Mouse (Mus musculus): ENCODE data around the gene Wdr35. TPM values are rescaled to one million over a fixed set of nuclear protein-coding genes. Genes with fewer than 3 reads are reported as not detected.

The Wdr35 gene
- total and polyA plus RNA-seq, 2 experiments from 2014 or later, result 5.5 to 7.9 TPM

DNA sequence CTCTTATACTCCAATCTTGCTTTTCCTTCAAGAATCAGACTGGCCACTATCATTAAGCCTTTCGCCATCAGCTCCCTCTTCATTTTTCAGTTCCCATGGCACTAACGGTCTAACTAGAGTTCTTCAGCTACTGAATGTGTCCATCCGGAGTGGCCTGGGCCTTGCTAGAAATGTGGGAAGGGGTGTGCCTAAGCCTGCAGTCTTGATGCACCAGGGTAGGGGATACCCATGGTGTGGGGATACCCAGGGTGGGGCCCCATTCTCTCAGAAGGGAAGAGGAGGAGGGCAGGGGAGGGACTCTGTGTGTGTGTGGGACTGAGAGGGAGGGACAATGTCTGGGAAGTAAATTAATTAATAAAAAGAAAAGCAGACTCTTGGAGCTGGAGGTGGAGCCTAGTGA, 69.1 kb downstream of the Wdr35 start:
- Histone ChIP-seq H3K27me3 (ENCODE audit: control insufficient read depth, insufficient read depth, low read length) (no peaks in the 10 kb centered on the region), H3K9ac (replicated peaks; ENCODE audit: low read depth, low read length) (no peak overlapping the region), H3K4me2 (ENCODE audit: low read depth, low read length) (no peak overlapping the region), H3K9me3 (replicated peaks; ENCODE audit: control insufficient read depth, low read length) (no peaks in the 10 kb centered on the region), H3K36me3 (replicated peaks; ENCODE audit: control insufficient read depth, insufficient read depth, low read length) (0 out of 2 replicates have a peak, but pooled peaks cover 6% of the 10 kb centered on the region), H3K27ac (ENCODE audit: low read depth) (no peak overlapping the region), H3K4me1 (ENCODE audit: control insufficient read depth, insufficient read depth) (no peaks in the 10 kb centered on the region), H3K4me3 (ENCODE audit: low read depth, low read length) (no peak overlapping the region)
- ATAC-seq (ENCODE audit: insufficient read depth, low read depth) (no peak), DNase-seq (ENCODE audit: low spot score) (no peak)
- TF ChIP-seq CTCF (IDR thresholded peaks at IDR 0.05; ENCODE audit: low read depth) (no peak), EP300 (IDR thresholded peaks at IDR 0.05; ENCODE audit: low read depth) (no peak)
- WGBS, result 79% methylated on average over 3 of the region's 3 CpGs

GRCm38 (mm10) chr12:9044666-9045065, 71.0 kb downstream of the Wdr35 start:
- no peak overlapping the region for H3K4me2 ChIP-seq (ENCODE audit: low read depth, low read length)
- no peaks in the 10 kb centered on the region for H3K36me3 ChIP-seq (replicated peaks; ENCODE audit: control insufficient read depth, insufficient read depth, low read length)
- no peak for DNase-seq (ENCODE audit: low spot score)
- TF ChIP-seq EP300 (IDR thresholded peaks at IDR 0.05; ENCODE audit: low read depth), result no peak
- H3K9me3 ChIP-seq (replicated peaks; ENCODE audit: control insufficient read depth, low read length), result no peaks in the 10 kb centered on the region
- H3K9ac ChIP-seq (replicated peaks; ENCODE audit: low read depth, low read length), result no peak overlapping the region
- no peaks in the 10 kb centered on the region for H3K27me3 ChIP-seq (ENCODE audit: control insufficient read depth, insufficient read depth, low read length)
- 90% methylated on average over 7 of the region's 7 CpGs for WGBS
- no peaks in the 10 kb centered on the region for H3K4me1 ChIP-seq (ENCODE audit: control insufficient read depth, insufficient read depth)
- H3K4me3 ChIP-seq (ENCODE audit: low read depth, low read length), result no peak overlapping the region
- no peak overlapping the region for H3K27ac ChIP-seq (ENCODE audit: low read depth)
- no peak for ATAC-seq (ENCODE audit: insufficient read depth, low read depth)

- no peak for ATAC-seq (ENCODE audit: insufficient read depth, low read depth)
- no peak overlapping the region for H3K4me2 ChIP-seq (ENCODE audit: low read depth, low read length)
- no peak for TF ChIP-seq CTCF (IDR thresholded peaks at IDR 0.05; ENCODE audit: low read depth)
- TF ChIP-seq EP300 (IDR thresholded peaks at IDR 0.05; ENCODE audit: low read depth), result no peak
- H3K27ac ChIP-seq (ENCODE audit: low read depth), result no peak overlapping the region
- no peaks in the 10 kb centered on the region for H3K9me3 ChIP-seq (replicated peaks; ENCODE audit: control insufficient read depth, low read length)
- H3K4me1 ChIP-seq (ENCODE audit: control insufficient read depth, insufficient read depth), result no peaks in the 10 kb centered on the region
- no peaks in the 10 kb centered on the region for H3K27me3 ChIP-seq (ENCODE audit: control insufficient read depth, insufficient read depth, low read length)
- no peak for DNase-seq (ENCODE audit: low spot score)
- 82% methylated on average over 4 of the region's 4 CpGs for WGBS
- no peaks in the 10 kb centered on the region for H3K36me3 ChIP-seq (replicated peaks; ENCODE audit: control insufficient read depth, insufficient read depth, low read length)
- H3K4me3 ChIP-seq (ENCODE audit: low read depth, low read length), result no peak overlapping the region
- no peak overlapping the region for H3K9ac ChIP-seq (replicated peaks; ENCODE audit: low read depth, low read length)
Observed at GRCm38 (mm10) chr12:9046674-9047073, 73.0 kb downstream of the Wdr35 start.

DNA sequence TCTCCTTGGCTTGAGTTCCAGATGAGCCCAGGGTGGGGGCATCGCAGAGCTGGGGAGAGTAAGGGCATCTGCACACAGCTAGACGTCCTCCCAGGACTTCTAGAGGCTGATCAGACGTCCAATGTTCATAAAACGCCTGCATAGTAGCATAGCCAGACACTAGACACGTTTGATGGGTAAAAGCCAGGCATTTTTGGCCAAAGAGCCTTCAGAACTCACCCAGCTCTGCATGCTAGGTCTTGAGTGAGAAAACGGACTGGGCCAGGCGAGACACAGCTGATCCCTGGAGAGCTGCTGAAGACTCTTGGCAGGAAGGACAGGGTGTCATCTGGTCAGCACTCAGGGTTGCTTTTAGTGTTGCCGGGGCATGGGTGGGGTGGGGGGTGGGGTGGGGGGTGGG, 74.4 kb downstream of the Wdr35 start:
- no peaks in the 10 kb centered on the region for H3K27me3 ChIP-seq (ENCODE audit: control insufficient read depth, insufficient read depth, low read length)
- H3K27ac ChIP-seq (ENCODE audit: low read depth), result no peak overlapping the region
- no peaks in the 10 kb centered on the region for H3K4me1 ChIP-seq (ENCODE audit: control insufficient read depth, insufficient read depth)
- no peaks in the 10 kb centered on the region for H3K9me3 ChIP-seq (replicated peaks; ENCODE audit: control insufficient read depth, low read length)
- no peak overlapping the region for H3K9ac ChIP-seq (replicated peaks; ENCODE audit: low read depth, low read length)
- no peaks in the 10 kb centered on the region for H3K36me3 ChIP-seq (replicated peaks; ENCODE audit: control insufficient read depth, insufficient read depth, low read length)
- H3K4me3 ChIP-seq (ENCODE audit: low read depth, low read length), result no peak overlapping the region
- WGBS, result 45% methylated on average over 8 of the region's 8 CpGs
- DNase-seq (ENCODE audit: low spot score), result no peak
- no peak overlapping the region for H3K4me2 ChIP-seq (ENCODE audit: low read depth, low read length)
- ATAC-seq (ENCODE audit: insufficient read depth, low read depth), result no peak
- TF ChIP-seq CTCF (IDR thresholded peaks at IDR 0.05; ENCODE audit: low read depth) (no peak), EP300 (IDR thresholded peaks at IDR 0.05; ENCODE audit: low read depth) (no peak)

DNA sequence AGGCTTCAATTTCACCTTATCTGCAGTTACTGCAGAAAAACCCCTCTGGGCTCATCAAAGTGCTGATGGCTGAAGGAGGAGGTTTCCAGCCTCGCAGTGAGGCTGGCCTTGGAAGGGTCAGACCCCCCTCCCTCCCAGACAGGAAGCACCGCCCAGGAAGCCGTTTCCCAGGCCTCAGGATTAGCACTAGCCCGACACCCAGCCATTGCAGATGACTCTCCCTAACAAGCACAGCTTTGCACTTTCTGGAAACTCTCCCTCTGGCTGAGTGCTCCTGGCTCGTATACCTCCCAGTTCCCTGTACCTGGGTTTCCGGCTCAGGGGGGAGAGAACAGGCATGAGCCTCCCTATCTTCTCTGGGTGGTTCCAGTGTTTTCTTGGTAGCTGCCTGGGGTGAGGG, 77.1 kb downstream of the Wdr35 start:
- no peaks in the 10 kb centered on the region for H3K27me3 ChIP-seq (ENCODE audit: control insufficient read depth, insufficient read depth, low read length)
- TF ChIP-seq EP300 (IDR thresholded peaks at IDR 0.05; ENCODE audit: low read depth) (no peak), CTCF (IDR thresholded peaks at IDR 0.05; ENCODE audit: low read depth) (no peak)
- H3K4me2 ChIP-seq (ENCODE audit: low read depth, low read length), result no peak overlapping the region
- no peak overlapping the region for H3K27ac ChIP-seq (ENCODE audit: low read depth)
- H3K4me1 ChIP-seq (ENCODE audit: control insufficient read depth, insufficient read depth), result no peaks in the 10 kb centered on the region
- ATAC-seq (ENCODE audit: insufficient read depth, low read depth) (no peak), DNase-seq (ENCODE audit: low spot score) (no peak)
- no peak overlapping the region for H3K9ac ChIP-seq (replicated peaks; ENCODE audit: low read depth, low read length)
- no peak overlapping the region for H3K4me3 ChIP-seq (ENCODE audit: low read depth, low read length)
- no peaks in the 10 kb centered on the region for H3K36me3 ChIP-seq (replicated peaks; ENCODE audit: control insufficient read depth, insufficient read depth, low read length)
- 19% methylated on average over 6 of the region's 6 CpGs for WGBS
- H3K9me3 ChIP-seq (replicated peaks; ENCODE audit: control insufficient read depth, low read length), result no peaks in the 10 kb centered on the region

DNA sequence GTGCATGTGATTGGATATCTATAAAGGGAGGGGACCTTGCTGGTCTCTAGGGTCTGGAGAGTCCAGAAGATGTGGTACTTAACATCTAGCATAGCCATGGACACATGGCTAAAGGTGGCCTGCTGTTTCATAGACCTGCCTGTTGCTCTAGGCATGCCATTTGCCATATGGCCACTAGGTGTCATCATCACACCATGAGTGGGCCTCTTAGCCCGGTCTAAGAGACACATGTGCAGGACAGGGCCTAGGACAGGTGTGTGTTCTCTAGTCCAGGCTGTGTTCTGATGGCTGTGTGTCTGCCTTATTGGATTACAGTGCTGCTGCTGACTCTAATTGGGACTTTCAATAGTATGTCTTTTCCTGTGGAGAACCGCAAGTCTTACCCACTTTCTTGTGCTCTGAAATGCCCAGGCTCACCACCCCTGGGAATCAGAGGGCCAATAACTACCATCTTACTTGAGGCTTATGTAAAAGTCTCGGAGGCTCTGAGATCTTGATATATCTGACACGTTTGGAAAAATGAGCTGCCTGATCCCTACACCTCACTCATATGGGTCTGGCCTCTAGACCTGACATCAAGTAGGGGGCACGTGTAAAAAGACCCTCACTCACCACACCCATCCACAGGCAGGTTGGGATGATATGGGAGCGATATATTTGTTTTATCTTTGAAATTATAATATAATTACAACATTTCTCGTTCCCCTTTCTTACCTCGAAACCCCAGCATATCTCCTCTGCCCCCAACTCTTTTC, 78.6 kb downstream of the Wdr35 start:
- TF ChIP-seq CTCF (IDR thresholded peaks at IDR 0.05; ENCODE audit: low read depth), result peak; percentile 99
- TF ChIP-seq EP300 (IDR thresholded peaks at IDR 0.05; ENCODE audit: low read depth), result no peak
- Histone ChIP-seq H3K27ac (ENCODE audit: low read depth) (no peak overlapping the region), H3K9ac (replicated peaks; ENCODE audit: low read depth, low read length) (no peak overlapping the region), H3K4me1 (ENCODE audit: control insufficient read depth, insufficient read depth) (no peaks in the 10 kb centered on the region), H3K36me3 (replicated peaks; ENCODE audit: control insufficient read depth, insufficient read depth, low read length) (no peaks in the 10 kb centered on the region), H3K4me3 (ENCODE audit: low read depth, low read length) (no peak overlapping the region), H3K9me3 (replicated peaks; ENCODE audit: control insufficient read depth, low read length) (no peaks in the 10 kb centered on the region), H3K27me3 (ENCODE audit: control insufficient read depth, insufficient read depth, low read length) (no peaks in the 10 kb centered on the region), H3K4me2 (ENCODE audit: low read depth, low read length) (no peak overlapping the region)
- DNase-seq (ENCODE audit: low spot score), result peak; percentile 68
- peak; percentile 84 for ATAC-seq (ENCODE audit: insufficient read depth, low read depth)
- 57% methylated on average over 8 of the region's 8 CpGs for WGBS
